Mouse (Mus musculus) lung, adult 2 months (tissue): ENCODE data around the gene 2510039O18Rik. TPM values are rescaled to one million over a fixed set of nuclear protein-coding genes. Genes with fewer than 3 reads are reported as not detected.
A peak's percentile ranks its signal among the peaks of the same experiment; 100 is the strongest.

Source experiments
- DNase-seq: peaks from one replicate; pipeline ENCODE4 v3.0.0; 2022
- H3K4me1 ChIP-seq: fragments of 200-500 bp; 2 replicates; pipeline ENCODE4 v1.6.1; 2011; ENCODE audit warnings: low read length; ENCODE audit not compliant: control insufficient read depth, insufficient read depth
- H3K4me3 ChIP-seq: fragments of 200-500 bp; replicated peaks from 2 replicates; pipeline ENCODE3; 2011; ENCODE audit warnings: low read depth, mild to moderate bottlenecking, control low read depth, low read length; ENCODE audit errors: extremely low read depth
- CTCF ChIP-seq: fragments of 200-500 bp; IDR thresholded peaks from 2 replicates; pipeline ENCODE4 v1.5.1; 2011; ENCODE audit warnings: mild to moderate bottlenecking, low read length, control low read depth; ENCODE audit not compliant: insufficient read depth
- POLR2A ChIP-seq: fragments of 200-500 bp; IDR thresholded peaks from 2 replicates; pipeline ENCODE4 v1.6.1; 2011; ENCODE audit warnings: low read depth, mild to moderate bottlenecking, control low read depth, low read length, borderline replicate concordance; ENCODE audit errors: extremely low read depth
- WGBS: fragments of 180-500 bp; shearing (Covaris S2); methylation state at CpG from one replicate; pipeline ENCODE4 v1.1.7; 2018; 5-methylcytosine and 5-hydroxymethylcytosine counted together
- polyA plus RNA-seq: library from polyadenylated mRNA; depleted of rRNA; stranded (reverse); fragments of >200 nt; gene quantifications from 2 replicates; pipeline ENCODE4 v1.2.3, GENCODE M21; 2012

Gene 2510039O18Rik
- polyA plus RNA-seq, 1 experiment: 84.1 TPM

DNA sequence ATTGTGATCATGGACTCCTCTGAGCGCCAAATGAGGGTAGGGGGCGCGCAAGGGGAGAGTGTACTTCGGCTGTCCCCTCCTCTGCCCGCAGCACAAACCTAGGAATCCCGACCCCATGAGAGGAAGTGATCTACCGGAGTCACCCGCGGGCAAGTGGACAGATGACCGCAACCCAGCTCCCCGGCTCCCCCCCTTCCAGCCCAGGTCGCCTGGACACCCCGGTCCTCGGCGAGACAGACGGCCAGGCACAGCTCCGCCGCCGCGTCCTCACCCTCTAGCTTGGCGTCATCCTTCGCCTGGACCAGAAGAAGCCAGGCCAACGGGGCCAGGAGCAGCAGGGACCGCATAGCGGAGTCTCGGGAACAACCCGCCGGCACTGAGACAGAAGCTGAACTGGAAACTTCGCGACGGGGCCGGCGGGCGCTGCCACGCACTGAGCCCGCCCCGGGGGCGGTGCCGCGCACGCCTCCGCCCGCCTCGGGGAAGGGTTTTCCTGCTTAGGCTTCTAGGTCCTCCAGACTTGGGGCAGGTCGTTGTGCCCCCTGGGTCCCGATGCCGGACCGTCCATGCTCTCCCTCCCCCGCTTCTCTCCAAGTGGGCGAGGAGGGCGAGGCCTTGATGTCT, 4.3 kb upstream of the 2510039O18Rik start, which contains the start of gene Plod1:
TSS of gene Plod1 (minus strand) at position 437 of the 624 bp plus-strand sequence.
- H3K4me1 ChIP-seq: peaks cover 12% of the 10 kb centered on the region
- H3K4me3 ChIP-seq: peak within 1 kb of the TSS; percentile 93
- TF ChIP-seq CTCF: no peak
- peak; percentile 92; the same call in 1 of the 2 replicates for TF ChIP-seq POLR2A
- DNase-seq: peak; percentile 88
- under 1% methylated on average over 51 of the region's 51 CpGs for WGBS

DNA sequence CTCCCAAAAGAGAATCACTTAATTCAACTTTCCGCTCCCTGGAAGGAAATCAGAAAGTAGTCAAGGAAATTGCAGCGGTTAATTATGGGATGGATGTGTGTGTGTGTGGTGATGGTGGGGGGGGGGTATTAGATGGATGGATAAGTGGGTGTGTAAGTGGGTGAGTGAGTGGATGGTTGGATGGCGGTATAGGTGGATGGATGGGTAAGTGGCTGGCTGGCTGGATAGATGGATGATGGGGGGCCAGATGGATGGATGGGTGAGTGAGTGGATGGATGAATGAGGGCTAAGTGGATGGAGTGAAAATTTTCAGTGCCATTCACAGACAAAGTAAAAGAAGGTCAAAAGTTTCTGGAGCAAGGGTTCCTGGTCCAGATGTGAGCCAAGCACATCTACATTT, 3.7 kb upstream of the 2510039O18Rik start:
- no peak for DNase-seq
- 37% methylated on average over 3 of the region's 3 CpGs for WGBS
- no peak for TF ChIP-seq CTCF
- TF ChIP-seq POLR2A: no peak
- Histone ChIP-seq H3K4me1 (peaks cover 17% of the 10 kb centered on the region), H3K4me3 (no peak overlapping the region)

DNA sequence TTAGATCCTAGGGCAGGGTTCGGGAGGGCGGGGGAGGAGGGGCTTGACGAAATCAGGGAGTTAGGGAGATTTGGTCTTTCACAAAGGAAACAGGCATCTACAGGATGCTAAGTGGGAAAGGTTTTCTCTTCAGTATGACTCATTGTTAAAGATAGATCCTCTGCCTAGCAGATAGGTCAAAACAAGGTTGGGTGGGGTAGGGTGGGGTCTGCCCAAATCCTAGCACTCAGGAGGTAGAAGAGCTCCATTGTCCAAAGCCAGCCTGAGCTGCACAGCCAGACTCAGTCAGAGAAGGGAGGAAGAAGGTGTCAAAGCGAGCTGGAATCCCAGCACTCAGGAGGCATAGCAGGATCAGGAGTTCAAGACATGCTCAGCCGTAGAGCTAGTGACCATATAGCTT, 3.2 kb upstream of the 2510039O18Rik start:
- Histone ChIP-seq H3K4me3 (no peak overlapping the region), H3K4me1 (peaks cover 21% of the 10 kb centered on the region)
- WGBS: 59% methylated on average over 5 of the region's 5 CpGs
- no peak for TF ChIP-seq POLR2A
- TF ChIP-seq CTCF: no peak
- DNase-seq: no peak

DNA sequence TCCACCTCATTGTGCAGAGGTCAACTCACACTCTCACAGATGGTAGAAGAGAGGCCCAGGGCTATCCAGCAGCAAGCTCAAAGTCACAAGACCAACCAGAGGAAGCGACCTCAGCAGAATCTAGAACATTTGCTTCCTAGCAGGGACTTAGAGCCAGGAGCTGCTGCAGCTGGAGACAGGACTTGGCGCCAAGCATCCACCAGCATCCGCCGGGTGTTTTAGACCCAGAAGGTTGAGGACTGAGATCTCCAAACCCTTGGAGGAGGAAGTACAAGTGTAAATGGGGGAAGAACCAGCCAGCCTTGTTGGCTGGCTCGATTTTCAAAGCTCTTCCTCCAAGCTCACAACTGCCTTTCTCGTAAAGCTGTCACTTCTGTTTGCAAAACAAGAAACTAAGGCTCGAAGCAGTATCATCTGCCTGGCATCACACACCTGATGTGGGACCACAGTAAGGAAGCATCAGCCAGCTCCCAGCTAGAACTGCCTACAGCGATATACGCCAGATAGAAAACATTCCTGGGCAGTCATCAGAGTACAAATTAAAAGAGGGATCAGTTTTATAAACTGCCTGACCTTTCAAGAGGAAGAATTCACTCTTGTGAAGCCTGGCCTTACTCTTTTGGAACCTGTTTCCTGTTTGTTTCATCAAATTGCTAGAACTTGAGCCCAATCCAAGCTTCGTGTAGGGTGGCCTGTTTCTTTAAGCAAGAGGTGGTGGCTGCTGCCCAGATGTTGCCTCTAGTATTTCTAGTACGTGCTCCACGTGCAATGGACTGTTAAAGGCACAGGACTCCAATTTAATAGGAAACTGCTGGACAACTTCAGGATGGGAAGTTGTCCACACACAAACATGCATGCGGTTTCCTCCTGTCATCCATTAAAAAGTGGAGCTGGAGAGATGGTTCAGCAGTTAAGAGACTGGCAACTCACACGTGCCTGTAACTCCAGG, 2.3 kb upstream of the 2510039O18Rik start:
- 23% methylated on average over 14 of the region's 14 CpGs for WGBS
- TF ChIP-seq POLR2A (no peak), CTCF (no peak)
- no peak for DNase-seq
- peaks cover 24% of the 10 kb centered on the region for H3K4me1 ChIP-seq
- H3K4me3 ChIP-seq: no peak overlapping the region

DNA sequence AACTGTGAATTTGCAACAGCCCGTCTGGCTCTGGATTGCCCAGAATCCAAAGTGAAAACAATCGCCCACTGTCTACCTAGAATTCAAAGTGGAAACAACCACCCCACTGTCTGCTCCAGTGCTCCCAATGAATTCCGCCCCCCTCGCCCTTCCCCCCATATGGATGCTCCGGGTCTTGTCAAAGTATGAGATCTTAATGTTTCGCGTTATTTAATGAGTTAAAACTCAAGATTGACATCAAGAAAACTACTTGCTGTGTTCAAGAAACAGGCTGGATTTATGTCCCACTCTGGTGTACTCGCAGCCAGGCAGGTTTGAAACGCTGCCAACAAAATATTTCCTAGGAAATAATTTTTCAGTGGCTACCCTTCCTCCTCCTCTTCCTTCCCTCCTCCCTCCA, 584 bp upstream of the 2510039O18Rik start:
- Histone ChIP-seq H3K4me3 (no peak overlapping the region), H3K4me1 (peaks cover 24% of the 10 kb centered on the region)
- TF ChIP-seq CTCF (no peak), POLR2A (no peak)
- WGBS: 38% methylated on average over 9 of the region's 9 CpGs
- no peak for DNase-seq

DNA sequence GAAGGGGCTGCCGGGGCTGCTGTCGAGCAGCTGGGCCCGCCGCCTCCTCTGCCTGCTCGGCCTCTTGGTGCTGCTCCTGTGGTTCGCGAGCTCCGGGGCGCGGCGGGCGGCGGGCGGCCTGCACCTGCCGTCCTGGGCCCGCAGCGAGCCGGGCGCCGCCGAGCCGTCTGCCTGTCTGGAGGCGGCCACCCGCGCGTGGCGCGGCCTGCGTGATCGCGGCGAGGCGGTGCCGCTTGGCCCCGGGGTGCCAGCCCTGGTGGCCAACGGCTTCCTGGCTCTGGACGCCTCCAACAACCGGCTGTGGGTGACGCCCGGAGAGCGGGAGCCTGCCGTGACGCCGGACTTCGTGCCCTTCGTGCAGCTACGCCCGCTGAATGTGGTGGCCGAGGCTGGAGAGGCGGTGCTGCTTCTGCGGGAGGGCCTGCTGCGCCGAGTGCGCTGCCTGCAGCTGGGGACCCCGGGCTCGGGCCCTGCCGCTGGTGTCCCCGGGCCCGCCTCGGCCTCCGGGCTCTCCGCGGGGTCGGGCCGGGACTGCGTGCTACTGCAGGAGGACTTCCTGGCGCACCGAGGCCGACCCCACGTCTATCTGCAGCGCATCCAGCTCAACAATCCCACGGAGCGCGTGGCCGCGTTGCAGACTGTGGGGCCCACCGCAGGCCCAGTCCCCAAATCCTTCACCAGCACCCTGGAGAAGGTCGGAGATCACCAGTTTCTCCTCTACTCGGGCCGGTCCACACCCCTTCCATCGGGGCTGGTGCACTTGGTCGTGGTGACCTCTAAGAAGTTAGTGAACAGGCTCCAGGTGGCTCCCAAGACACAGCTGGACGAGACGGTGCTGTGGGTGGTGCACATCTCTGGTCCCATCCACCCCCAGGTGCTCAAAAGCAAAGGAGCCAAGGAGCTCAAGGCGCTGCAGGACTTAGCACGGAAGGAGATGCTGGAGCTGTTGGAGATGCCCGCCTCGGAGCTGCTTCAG, 638 bp downstream of the 2510039O18Rik start:
- H3K4me3 ChIP-seq: peak overlapping the region; percentile 80
- no peak for DNase-seq
- no peak for TF ChIP-seq POLR2A
- no peak for TF ChIP-seq CTCF
- 4% methylated on average over 81 of the region's 88 CpGs for WGBS
- H3K4me1 ChIP-seq: peaks cover 22% of the 10 kb centered on the region

DNA sequence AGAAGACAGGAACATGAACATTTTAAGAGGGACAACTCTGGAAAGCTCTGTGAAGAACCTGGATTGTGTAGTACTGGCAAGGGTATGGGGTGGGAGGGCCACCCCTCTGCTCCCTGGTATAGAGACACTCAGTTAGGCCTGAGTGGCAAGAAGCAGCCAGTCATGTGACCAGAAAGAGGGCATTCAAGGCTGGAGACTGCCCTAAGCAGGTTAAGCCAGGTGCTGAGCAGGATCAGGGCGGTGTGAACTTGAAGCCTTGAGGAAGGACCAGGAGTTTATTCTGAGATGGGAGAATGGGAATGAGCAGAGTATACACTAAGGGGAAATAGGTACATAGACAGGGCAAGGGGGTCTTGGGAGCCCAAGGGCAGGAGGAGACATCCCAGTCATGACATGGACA, 2.3 kb downstream of the 2510039O18Rik start:
- Histone ChIP-seq H3K4me1 (peaks cover 21% of the 10 kb centered on the region), H3K4me3 (no peak overlapping the region)
- DNase-seq: no peak
- WGBS: 88% methylated on average over 1 of the region's 1 CpGs
- TF ChIP-seq POLR2A (no peak), CTCF (no peak)

DNA sequence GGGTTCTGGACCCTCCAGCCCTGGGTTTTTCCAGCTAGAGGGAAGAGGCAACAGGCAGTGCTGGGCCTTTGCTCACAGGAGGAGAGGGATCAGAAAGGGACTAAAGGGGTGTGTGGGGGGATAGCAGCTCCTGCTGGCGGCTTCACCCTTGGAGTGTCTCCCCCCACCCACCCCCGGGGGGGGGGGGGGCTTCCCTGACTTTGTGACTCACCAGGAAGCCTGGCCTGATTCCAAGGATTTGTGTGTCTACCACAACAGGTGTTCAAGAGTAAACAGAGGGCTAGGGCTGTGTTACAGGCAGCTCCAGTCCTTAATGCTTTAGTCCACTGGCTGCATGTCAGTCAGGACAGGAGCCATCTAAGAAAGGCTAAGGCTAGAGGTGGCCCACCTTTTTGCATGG, 6.8 kb downstream of the 2510039O18Rik start:
- peaks cover 6% of the 10 kb centered on the region for H3K4me1 ChIP-seq
- 23% methylated on average over 2 of the region's 2 CpGs for WGBS
- TF ChIP-seq POLR2A: no peak
- no peak for TF ChIP-seq CTCF
- DNase-seq: no peak
- H3K4me3 ChIP-seq: no peak overlapping the region

DNA sequence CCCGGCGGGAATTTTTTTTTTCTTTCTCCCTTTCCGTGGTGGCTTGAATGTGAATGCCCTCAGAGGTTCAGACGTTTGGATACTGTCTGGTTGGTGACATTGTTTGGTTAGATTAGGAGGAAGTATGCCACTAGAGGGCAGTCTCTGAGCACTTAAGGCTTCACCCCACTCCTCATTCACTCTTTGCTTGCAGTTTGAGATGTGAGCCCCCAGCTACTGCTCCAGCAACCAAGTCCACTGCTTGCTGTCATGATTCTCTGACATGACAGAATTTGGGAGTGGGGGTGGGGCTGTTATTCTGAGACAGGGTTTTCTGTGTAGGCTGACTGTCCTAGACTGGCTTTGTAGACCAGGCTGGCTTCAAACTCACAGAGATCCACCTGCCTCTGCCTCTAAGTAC, 12.9 kb downstream of the 2510039O18Rik start:
- Histone ChIP-seq H3K4me1 (no peaks in the 10 kb centered on the region), H3K4me3 (no peak overlapping the region)
- DNase-seq: no peak
- 10% methylated on average over 4 of the region's 4 CpGs for WGBS
- TF ChIP-seq POLR2A (no peak), CTCF (0 out of 2 replicates have a peak, but pooled peaks have one; percentile 13)
